In genomic region chr4:53159767-53160166, GRCm38 (mm10) we compare ENCODE assay signal across 8 mouse cellular contexts. TPM values are rescaled to one million over a fixed set of nuclear protein-coding genes. Genes with fewer than 3 reads are reported as not detected.
DNase-seq lines count a peak whose midpoint lies in the region; ATAC-seq and TF ChIP-seq lines count a peak whose summit lies in the region.

TSS of gene Abca1 (minus strand) at chr4:53159895.

- H3K9me3 ChIP-seq in heart, embryonic 13.5 days = no peaks in the 10 kb centered on the region
- no peaks in the 10 kb centered on the region for H3K9me3 ChIP-seq in kidney, postnatal 0 days (replicated peaks; ENCODE audit: low read length)

- H3K4me2 ChIP-seq in heart, embryonic 13.5 days = peak within 1 kb of the TSS; percentile 96
- H3K4me2 ChIP-seq in kidney, postnatal 0 days (ENCODE audit: low read length) = peak within 1 kb of the TSS; percentile 77

- ATAC-seq in heart, embryonic 13.5 days (ENCODE audit: extremely low read depth, insufficient number of reproducible peaks, low FRiP score, low TSS enrichment) = peak; percentile 88; the same call in 1 of the 2 replicates
- peak; percentile 95 for ATAC-seq in kidney, postnatal 0 days (replicated peaks; ENCODE audit: low FRiP score, low read depth)
- ATAC-seq in monocyte, adult 5-6 weeks (replicated peaks; ENCODE audit: insufficient number of reproducible peaks, low FRiP score, low TSS enrichment, poor library complexity, severe bottlenecking) = peak; percentile 87

- WGBS in heart, embryonic 13.5 days = under 1% methylated on average over 37 of the region's 37 CpGs
- WGBS in kidney, postnatal 0 days = under 1% methylated on average over 37 of the region's 37 CpGs
- under 1% methylated on average over 37 of the region's 37 CpGs for WGBS in liver, adult 2 months

- H3K27me3 ChIP-seq in heart, embryonic 13.5 days (replicated peaks) = no peaks in the 10 kb centered on the region
- no peaks in the 10 kb centered on the region for H3K27me3 ChIP-seq in kidney, postnatal 0 days (ENCODE audit: insufficient read depth, low read length)
- no peaks in the 10 kb centered on the region for H3K27me3 ChIP-seq in liver, adult 2 months (ENCODE audit: control insufficient read depth, insufficient read depth, low read length)

- H3K4me3 ChIP-seq in heart, embryonic 13.5 days = peak within 1 kb of the TSS; percentile 79
- H3K4me3 ChIP-seq in kidney, postnatal 0 days (replicated peaks; ENCODE audit: low read depth, low read length) = peak within 1 kb of the TSS; percentile 59
- peak within 1 kb of the TSS; percentile 98 for H3K4me3 ChIP-seq in liver, adult 2 months (ENCODE audit: insufficient read depth, low read depth, low read length)

- peak; percentile 97 for TF ChIP-seq POLR2A in liver, adult 2 months (IDR thresholded peaks at IDR 0.05; ENCODE audit: extremely low read depth, insufficient read depth, low read length)

- peaks cover 15% of the 10 kb centered on the region for H3K4me1 ChIP-seq in heart, embryonic 13.5 days
- peaks cover 3% of the 10 kb centered on the region; the same call in 1 of the 2 replicates for H3K4me1 ChIP-seq in kidney, postnatal 0 days (replicated peaks; ENCODE audit: insufficient read depth, low read length)
- peaks cover 23% of the 10 kb centered on the region for H3K4me1 ChIP-seq in liver, adult 2 months (ENCODE audit: control insufficient read depth, insufficient read depth, low read length)

- H3K9ac ChIP-seq in heart, embryonic 13.5 days = peak within 1 kb of the TSS; percentile 87
- H3K9ac ChIP-seq in kidney, postnatal 0 days (ENCODE audit: low read depth, low read length) = peak within 1 kb of the TSS; percentile 67
- H3K9ac ChIP-seq in liver, adult 2 months (ENCODE audit: low read depth, low read length) = peak within 1 kb of the TSS; percentile 95

- peaks cover 26% of the 10 kb centered on the region; the same call in 1 of the 2 replicates for H3K79me2 ChIP-seq in liver, adult 2 months (ENCODE audit: control insufficient read depth, insufficient read depth, low read length)

- peak; percentile 89 for DNase-seq in CD4-positive helper T cell, adult 2 months (ENCODE audit: low read depth, low spot score)
- DNase-seq in brain, adult 2 months (ENCODE audit: low read depth, low spot score) = peak; percentile 94
- DNase-seq in fibroblast of lung, adult 2 months (ENCODE audit: low read depth) = peak; percentile 79
- peak; percentile 98 for DNase-seq in kidney, postnatal 0 days (ENCODE audit: low spot score)
- DNase-seq in liver, adult 2 months (ENCODE audit: extremely low read depth, low read depth, low spot score) = peak; percentile 88
- DNase-seq in spleen, postnatal 36 days (ENCODE audit: low spot score in 2 of 2) = peak; percentile 93 to 96

- H3K27ac ChIP-seq in heart, embryonic 13.5 days (replicated peaks) = peak within 1 kb of the TSS; percentile 46
- peak within 1 kb of the TSS; percentile 79 for H3K27ac ChIP-seq in kidney, postnatal 0 days
- peak within 1 kb of the TSS; percentile 96 for H3K27ac ChIP-seq in liver, adult 2 months (replicated peaks; ENCODE audit: insufficient read depth, low read depth, low read length)

- TF ChIP-seq CTCF in kidney, postnatal 0 days (IDR thresholded peaks at IDR 0.05; ENCODE audit: low read depth) = peak; percentile 40
- TF ChIP-seq CTCF in liver, adult 2 months (IDR thresholded peaks at IDR 0.05; ENCODE audit: low read depth, low read length) = peak; percentile 22; the same call in 1 of the 2 replicates

- H3K36me3 ChIP-seq in heart, embryonic 13.5 days = no peaks in the 10 kb centered on the region
- H3K36me3 ChIP-seq in kidney, postnatal 0 days (ENCODE audit: insufficient read depth, low read length) = no peaks in the 10 kb centered on the region
- no peaks in the 10 kb centered on the region for H3K36me3 ChIP-seq in liver, adult 2 months (ENCODE audit: control insufficient read depth, insufficient read depth, low read length)

RNA-seq across cellular contexts. Expression of gene Abca1, which starts in this region (rescaled TPM):
- 3.3 and 3.6 TPM in 2 replicates for polyA plus RNA-seq in heart, embryonic 13.5 days (2015; fragmentation: Nextera tagmentation; extraction: Ambion mirVana)
- 3.7 and 4.7 TPM in 2 replicates for polyA plus RNA-seq in kidney, postnatal 0 days (2015; fragmentation: Nextera tagmentation; extraction: Ambion mirVana)
- total RNA-seq in liver, adult 2 months (2014; rRNA removed) = 65.4 and 89.1 TPM in 2 replicates
- polyA plus RNA-seq in liver, adult 2 months (2012; rRNA removed) = 17.1 and 21.0 TPM in 2 replicates
- 21.5 to 30.2 TPM (median 25.1 TPM) in 3 replicates for total RNA-seq in monocyte, adult 5-6 weeks (2017)

Comparison
In these comparisons a context has a peak if more than half of its experiments do, and no peak if none do; other contexts are left out.
1. Peak in every context shown above with its lines: DNase-seq, ATAC-seq, H3K4me3 ChIP-seq and H3K27ac ChIP-seq.
2. H3K27ac ChIP-seq: peak in every context shown above with its lines; median percentile 96 in liver, adult 2 months; 79 in kidney, postnatal 0 days; 46 in heart, embryonic 13.5 days.